Mouse (Mus musculus) G1E (cell line): ENCODE measurements around the gene Ipo7. TPM values are rescaled to one million over a fixed set of nuclear protein-coding genes. Genes with fewer than 3 reads are reported as not detected.

Experiments used
- ATAC-seq: 2 replicates; pipeline ENCODE4 v1.8.0; 2016; ENCODE audit warnings: mild to moderate bottlenecking; ENCODE audit not compliant: insufficient number of reproducible peaks, poor library complexity, low FRiP score, severe bottlenecking; ENCODE audit errors: extremely low read depth
- DNase-seq: peaks from one replicate; pipeline ENCODE4 v3.0.0; 2012; ENCODE audit warnings: low spot score
- H3K27me3 ChIP-seq: 2 replicates; pipeline ENCODE4 v1.6.1; 2012; ENCODE audit warnings: mild to moderate bottlenecking, low read length, inconsistent platforms; ENCODE audit not compliant: insufficient read depth
- H3K36me3 ChIP-seq: replicated peaks from 2 replicates; pipeline ENCODE3; 2012; ENCODE audit warnings: mild to moderate bottlenecking, inconsistent platforms
- H3K4me1 ChIP-seq: 2 replicates; pipeline ENCODE4 v1.6.1; 2012; ENCODE audit warnings: low read depth, low read length, inconsistent platforms, mixed read lengths; ENCODE audit not compliant: insufficient read depth
- H3K4me3 ChIP-seq: 2 replicates; pipeline ENCODE4 v1.5.1; 2012; ENCODE audit warnings: low read depth, mild to moderate bottlenecking, inconsistent platforms, low read length, moderate library complexity, mixed read lengths
- H3K9me3 ChIP-seq: replicated peaks from 2 replicates; pipeline ENCODE4 v1.6.1; 2012; ENCODE audit warnings: inconsistent platforms
- CTCF ChIP-seq: IDR thresholded peaks from 2 replicates; pipeline ENCODE4 v1.5.1; 2012; ENCODE audit warnings: low read depth, low read length, inconsistent platforms, mixed read lengths
- GATA1 ChIP-seq: IDR thresholded peaks from 2 replicates; pipeline ENCODE4 v1.6.1; 2012; ENCODE audit warnings: borderline replicate concordance, low read length, inconsistent platforms, mixed read lengths
- GATA2 ChIP-seq: IDR thresholded peaks from 2 replicates; pipeline ENCODE4 v1.6.1; 2012; ENCODE audit warnings: low read depth, low read length, inconsistent platforms, borderline replicate concordance
- POLR2AphosphoS5 ChIP-seq: IDR thresholded peaks from 2 replicates; pipeline ENCODE4 v1.6.1; 2012; ENCODE audit warnings: low read depth, low read length, inconsistent platforms; ENCODE audit not compliant: insufficient replicate concordance
- TAL1 ChIP-seq: conservative IDR thresholded peaks from 2 replicates; pipeline ENCODE4 v1.6.1; 2012; ENCODE audit warnings: low read depth, low read length, inconsistent platforms, mixed read lengths
- polyA plus RNA-seq: library from polyadenylated mRNA; stranded (reverse); fragments of >175 nt; gene quantifications from 2 replicates; pipeline ENCODE4 v1.2.3, GENCODE M21; 2012
- total RNA-seq, 2 experiments: library from RNA; stranded (forward) in 1 of 2; stranded (reverse) in 1 of 2; fragments of 200-1000 nt in 1 of 2; fragments of >200 nt in 1 of 2; fragmentation: Nextera tagmentation in 1 of 2; gene quantifications; 2 replicates each; pipeline ENCODE4 v1.2.3; 2014 to 2017

Gene Ipo7
- total and polyA plus RNA-seq, 3 experiments: 69.2 to 157 (median 98.0) TPM

- H3K9me3 ChIP-seq: no peaks in the 10 kb centered on the region
- peaks cover 39% of the 10 kb centered on the region for H3K27me3 ChIP-seq
- no peak for ATAC-seq
These were observed 16.0 kb upstream of the Ipo7 start for GRCm38 (mm10) chr7:110002092-110002491.

GRCm38 (mm10) chr7:110002968-110003367 lies 15.1 kb upstream of the Ipo7 start:
- no peaks in the 10 kb centered on the region for H3K9me3 ChIP-seq
- no peak for TF ChIP-seq CTCF
- TF ChIP-seq TAL1: no peak
- no peak for TF ChIP-seq GATA2
- no peak for TF ChIP-seq GATA1
- TF ChIP-seq POLR2AphosphoS5: no peak
- DNase-seq (no peak), ATAC-seq (no peak)
- no peak overlapping the region for H3K4me3 ChIP-seq
- H3K36me3 ChIP-seq: no peaks in the 10 kb centered on the region
- H3K27me3 ChIP-seq: peaks cover 31% of the 10 kb centered on the region
- H3K4me1 ChIP-seq: peaks cover 18% of the 10 kb centered on the region

More at GRCm38 (mm10) chr7:110002092-110002491, 16.0 kb upstream of the Ipo7 start:
- H3K36me3 ChIP-seq: no peaks in the 10 kb centered on the region
- H3K4me1 ChIP-seq: peaks cover 16% of the 10 kb centered on the region
- TF ChIP-seq TAL1: no peak
- TF ChIP-seq POLR2AphosphoS5: no peak
- no peak for TF ChIP-seq GATA1
- TF ChIP-seq GATA2: no peak
- no peak for TF ChIP-seq CTCF
- no peak for DNase-seq
- H3K4me3 ChIP-seq: no peak overlapping the region

GRCm38 (mm10) chr7:110005976-110006375 lies 12.1 kb upstream of the Ipo7 start:
- Histone ChIP-seq H3K4me1 (peaks cover 28% of the 10 kb centered on the region), H3K4me3 (no peak overlapping the region), H3K9me3 (no peaks in the 10 kb centered on the region), H3K36me3 (no peaks in the 10 kb centered on the region), H3K27me3 (peaks cover 15% of the 10 kb centered on the region)
- TF ChIP-seq GATA2 (no peak), GATA1 (no peak)
- DNase-seq (no peak), ATAC-seq (peak; percentile 57)

- Histone ChIP-seq H3K4me3 (no peak overlapping the region), H3K27me3 (peaks cover 12% of the 10 kb centered on the region), H3K4me1 (peaks cover 28% of the 10 kb centered on the region), H3K9me3 (no peaks in the 10 kb centered on the region), H3K36me3 (no peaks in the 10 kb centered on the region)
- TF ChIP-seq POLR2AphosphoS5 (no peak), GATA1 (no peak), TAL1 (no peak), CTCF (no peak), GATA2 (no peak)
- DNase-seq (peak; percentile 14), ATAC-seq (no peak)
These were observed 11.4 kb upstream of the Ipo7 start for GRCm38 (mm10) chr7:110006471-110007195.

- no peak for DNase-seq
- Histone ChIP-seq H3K4me3 (no peak overlapping the region), H3K9me3 (peaks cover 2% of the 10 kb centered on the region; the same call in 1 of the 2 replicates), H3K27me3 (0 out of 2 replicates have a peak, but pooled peaks cover 6% of the 10 kb centered on the region), H3K36me3 (no peaks in the 10 kb centered on the region), H3K4me1 (peaks cover 25% of the 10 kb centered on the region)
- ATAC-seq: no peak
- no peak for TF ChIP-seq TAL1
- TF ChIP-seq CTCF: no peak
- TF ChIP-seq GATA1: no peak
- TF ChIP-seq POLR2AphosphoS5: no peak
- no peak for TF ChIP-seq GATA2
These were observed 9.6 kb upstream of the Ipo7 start for GRCm38 (mm10) chr7:110008513-110008912.

- TF ChIP-seq TAL1: no peak
- no peak for TF ChIP-seq GATA2
- no peak for TF ChIP-seq POLR2AphosphoS5
- no peak for TF ChIP-seq CTCF
- no peak for TF ChIP-seq GATA1
- DNase-seq: no peak
- H3K4me3 ChIP-seq: no peak overlapping the region
- peaks cover 25% of the 10 kb centered on the region for H3K4me1 ChIP-seq
- no peaks in the 10 kb centered on the region for H3K36me3 ChIP-seq
- H3K9me3 ChIP-seq: peaks cover 4% of the 10 kb centered on the region
- 0 out of 2 replicates have a peak, but pooled peaks cover 3% of the 10 kb centered on the region for H3K27me3 ChIP-seq
- no peak for ATAC-seq
These were observed 9.0 kb upstream of the Ipo7 start for GRCm38 (mm10) chr7:110009084-110009483.
